Mouse (Mus musculus) embryonic facial prominence, embryonic 15.5 days (tissue): ENCODE results near the gene Sptb. TPM values are rescaled to one million over a fixed set of nuclear protein-coding genes. Genes with fewer than 3 reads are reported as not detected.
A peak's percentile ranks its signal among the peaks of the same experiment; 100 is the strongest.

Experiments used
- ATAC-seq: fragments of 200-750 bp; cut with Nextera tagmentation; 2 replicates; pipeline ENCODE4 v1.8.0; 2017; ENCODE audit warnings: low read depth, moderate TSS enrichment; ENCODE audit not compliant: insufficient number of reproducible peaks, low FRiP score, low TSS enrichment
- H3K27ac ChIP-seq: fragments of 300-500 bp; sonication (generic); replicated peaks from 2 replicates; pipeline ENCODE4 v1.5.1; 2015; ENCODE audit warnings: mild to moderate bottlenecking, inconsistent platforms
- H3K27me3 ChIP-seq: fragments of 300-500 bp; sonication (generic); 2 replicates; pipeline ENCODE4 v1.6.1; 2015; ENCODE audit warnings: inconsistent platforms
- H3K36me3 ChIP-seq: fragments of 300-500 bp; sonication (generic); 2 replicates; pipeline ENCODE4 v1.6.1; 2015; ENCODE audit warnings: mild to moderate bottlenecking, inconsistent platforms
- H3K4me1 ChIP-seq: fragments of 300-500 bp; sonication (generic); 2 replicates; pipeline ENCODE4 v1.6.1; 2015; ENCODE audit warnings: inconsistent platforms
- H3K4me2 ChIP-seq: fragments of 300-500 bp; sonication (generic); replicated peaks from 2 replicates; pipeline ENCODE4 v1.6.1; 2015; ENCODE audit warnings: mild to moderate bottlenecking, inconsistent platforms
- H3K4me3 ChIP-seq: fragments of 300-500 bp; sonication (generic); replicated peaks from 2 replicates; pipeline ENCODE4 v1.5.1; 2015; ENCODE audit warnings: mild to moderate bottlenecking, inconsistent platforms
- H3K9ac ChIP-seq: fragments of 300-500 bp; sonication (generic); 2 replicates; pipeline ENCODE4 v1.6.1; 2015; ENCODE audit warnings: inconsistent platforms
- H3K9me3 ChIP-seq: fragments of 300-500 bp; sonication (generic); replicated peaks from 2 replicates; pipeline ENCODE4 v1.6.1; 2016; ENCODE audit warnings: inconsistent platforms
- WGBS: fragments of 180-500 bp; shearing (Covaris S2); methylation state at CpG from one replicate; pipeline ENCODE4 v1.1.7; 2015; 5-methylcytosine and 5-hydroxymethylcytosine counted together
- polyA plus RNA-seq: library from polyadenylated mRNA; unstranded; fragments of >200 nt; fragmentation: Nextera tagmentation; extraction: Ambion mirVana; gene quantifications from 2 replicates; pipeline ENCODE4 v1.2.1, GENCODE M21; 2015

Gene Sptb
- polyA plus RNA-seq, 1 experiment from 2014 or later, result 0.76 TPM

DNA sequence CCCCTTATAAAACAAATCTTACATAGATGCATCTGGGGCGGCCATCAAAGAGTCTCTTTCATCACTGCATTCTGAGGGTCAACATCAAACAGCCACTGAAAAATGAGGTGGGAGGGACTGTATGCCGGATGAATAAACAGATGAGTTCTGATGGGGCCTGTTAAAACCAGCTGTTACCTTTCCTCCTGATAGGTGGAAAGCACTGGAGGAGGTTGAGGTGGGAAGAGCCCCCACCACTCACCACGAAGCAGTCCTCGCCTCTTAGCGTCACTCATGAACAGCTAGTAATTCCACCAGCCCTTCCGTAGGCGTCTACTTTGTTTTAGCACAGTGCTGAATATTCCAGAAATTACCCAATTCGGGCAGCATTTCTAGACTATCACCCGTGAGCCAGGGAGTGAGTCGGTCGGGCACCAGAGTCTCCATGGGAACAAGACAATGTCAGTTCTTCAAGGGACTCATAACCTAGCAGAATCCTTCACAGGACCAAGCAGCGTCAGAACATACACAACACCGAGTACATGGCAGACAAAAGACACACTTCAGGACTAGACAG is 13.9 kb downstream of the Sptb start:
- Histone ChIP-seq H3K36me3 (no peaks in the 10 kb centered on the region), H3K9ac (no peak overlapping the region), H3K4me2 (no peak overlapping the region), H3K9me3 (no peaks in the 10 kb centered on the region), H3K4me3 (no peak overlapping the region), H3K27me3 (no peaks in the 10 kb centered on the region), H3K27ac (no peak overlapping the region), H3K4me1 (peaks cover 7% of the 10 kb centered on the region)
- ATAC-seq, result no peak
- WGBS, result 79% methylated on average over 13 of the region's 13 CpGs

GRCm38 (mm10) chr12:76695773-76696172 is 14.6 kb downstream of the Sptb start:
- 69% methylated on average over 5 of the region's 5 CpGs for WGBS
- Histone ChIP-seq H3K9ac (no peak overlapping the region), H3K4me2 (no peak overlapping the region), H3K4me1 (peaks cover 7% of the 10 kb centered on the region), H3K9me3 (no peaks in the 10 kb centered on the region), H3K27ac (no peak overlapping the region), H3K36me3 (no peaks in the 10 kb centered on the region), H3K4me3 (no peak overlapping the region), H3K27me3 (no peaks in the 10 kb centered on the region)
- ATAC-seq, result no peak

DNA sequence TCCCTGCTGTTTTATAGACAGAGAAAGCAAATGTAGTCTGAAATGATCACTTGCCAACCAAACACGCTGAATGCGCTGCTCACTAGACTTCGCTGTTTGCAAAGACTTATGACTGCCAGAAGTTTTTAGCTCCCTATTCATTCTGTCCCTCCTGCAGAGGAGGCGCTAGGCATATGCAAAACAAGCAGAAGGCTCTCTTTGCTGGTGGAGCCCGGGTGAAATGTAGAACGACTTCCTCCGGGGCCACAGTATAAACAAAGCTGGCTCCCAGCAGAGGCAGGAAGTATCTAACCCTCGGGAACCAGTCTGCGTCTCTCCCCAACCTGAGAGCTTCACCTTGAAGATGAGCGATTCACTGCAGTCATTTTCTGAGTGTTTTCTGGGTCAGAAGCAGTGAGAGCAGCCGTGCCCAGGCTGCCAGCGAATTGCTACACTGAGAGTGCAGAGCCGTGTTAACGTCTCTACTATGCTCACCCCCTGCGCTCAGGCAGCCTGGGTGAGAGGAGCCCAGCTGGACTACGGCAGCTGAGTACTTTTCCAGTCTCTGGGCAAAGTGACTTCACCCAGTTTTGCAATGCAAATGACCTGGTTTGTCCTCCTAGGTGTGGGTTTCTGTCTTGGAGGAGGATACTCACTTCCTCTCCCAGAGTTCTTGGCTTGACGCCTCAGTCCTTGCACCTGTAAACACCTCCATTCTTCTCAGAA is 15.4 kb downstream of the Sptb start:
- Histone ChIP-seq H3K36me3 (no peaks in the 10 kb centered on the region), H3K4me3 (peak overlapping the region; percentile 26), H3K4me2 (peak overlapping the region; percentile 51), H3K9ac (no peak overlapping the region), H3K9me3 (no peaks in the 10 kb centered on the region), H3K27ac (no peak overlapping the region), H3K4me1 (peaks cover 7% of the 10 kb centered on the region), H3K27me3 (no peaks in the 10 kb centered on the region)
- WGBS, result 5% methylated on average over 17 of the region's 17 CpGs
- ATAC-seq, result no peak

- no peaks in the 10 kb centered on the region for H3K27me3 ChIP-seq
- 75% methylated on average over 10 of the region's 10 CpGs for WGBS
- no peaks in the 10 kb centered on the region for H3K4me1 ChIP-seq
- H3K4me2 ChIP-seq, result no peak overlapping the region
- no peak for ATAC-seq
- H3K27ac ChIP-seq, result no peak overlapping the region
- H3K9me3 ChIP-seq, result no peaks in the 10 kb centered on the region
- no peaks in the 10 kb centered on the region for H3K36me3 ChIP-seq
- H3K4me3 ChIP-seq, result no peak overlapping the region
- no peak overlapping the region for H3K9ac ChIP-seq
These were observed 22.7 kb downstream of the Sptb start for GRCm38 (mm10) chr12:76687498-76688200.

- H3K4me2 ChIP-seq, result no peak overlapping the region
- H3K9ac ChIP-seq, result no peak overlapping the region
- no peaks in the 10 kb centered on the region for H3K36me3 ChIP-seq
- H3K27me3 ChIP-seq, result no peaks in the 10 kb centered on the region
- 92% methylated on average over 3 of the region's 3 CpGs for WGBS
- ATAC-seq, result no peak
- no peaks in the 10 kb centered on the region for H3K9me3 ChIP-seq
- H3K4me3 ChIP-seq, result no peak overlapping the region
- no peak overlapping the region for H3K27ac ChIP-seq
- H3K4me1 ChIP-seq, result no peaks in the 10 kb centered on the region
These were observed 24.7 kb downstream of the Sptb start for GRCm38 (mm10) chr12:76685647-76686046.

DNA sequence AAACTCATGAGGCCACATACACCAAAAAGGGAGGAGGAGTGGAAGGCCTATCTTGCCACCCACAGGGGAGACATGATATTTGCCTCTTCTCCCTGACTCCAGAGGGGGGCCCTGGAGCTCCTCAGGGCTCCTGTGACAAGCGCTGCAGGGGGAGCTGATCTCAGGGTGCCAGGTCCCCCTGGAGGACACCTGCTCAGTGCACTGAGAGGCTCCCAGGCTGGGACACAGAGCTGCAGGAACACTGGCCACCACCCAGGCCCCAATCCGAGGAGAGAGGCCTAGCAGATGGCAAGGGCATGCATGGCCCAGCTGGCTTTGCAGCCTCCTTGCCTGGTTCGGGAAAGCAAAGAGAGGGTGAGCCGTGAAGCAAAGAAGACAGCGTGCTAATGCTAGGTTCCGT is 25.9 kb downstream of the Sptb start:
- no peak overlapping the region for H3K4me3 ChIP-seq
- H3K27me3 ChIP-seq, result no peaks in the 10 kb centered on the region
- no peaks in the 10 kb centered on the region for H3K36me3 ChIP-seq
- H3K9me3 ChIP-seq, result no peaks in the 10 kb centered on the region
- no peak overlapping the region for H3K4me2 ChIP-seq
- H3K9ac ChIP-seq, result no peak overlapping the region
- 64% methylated on average over 6 of the region's 6 CpGs for WGBS
- no peaks in the 10 kb centered on the region for H3K4me1 ChIP-seq
- no peak for ATAC-seq
- H3K27ac ChIP-seq, result no peak overlapping the region

DNA sequence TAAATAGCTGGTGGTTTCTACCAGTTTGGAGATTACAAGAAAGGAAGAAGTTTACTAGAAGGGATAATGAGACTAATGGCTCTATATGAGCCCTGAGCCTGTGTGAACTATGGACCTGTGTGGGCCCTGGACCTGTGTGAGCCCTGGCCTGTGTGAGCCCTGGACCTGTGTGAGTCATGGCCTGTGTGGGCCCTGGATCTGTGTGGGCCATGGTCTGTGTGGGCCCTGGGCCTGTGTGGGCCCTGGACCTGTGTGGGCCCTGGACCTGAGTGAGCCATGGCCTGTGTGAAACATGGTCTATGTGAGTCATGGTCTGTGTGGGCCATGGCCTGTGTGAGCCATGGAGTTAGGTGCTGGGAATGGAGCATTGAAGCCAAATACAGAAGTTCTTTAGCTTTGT is 28.4 kb downstream of the Sptb start:
- Histone ChIP-seq H3K9me3 (no peaks in the 10 kb centered on the region), H3K4me3 (no peak overlapping the region), H3K27me3 (no peaks in the 10 kb centered on the region), H3K36me3 (no peaks in the 10 kb centered on the region), H3K4me2 (no peak overlapping the region), H3K4me1 (no peaks in the 10 kb centered on the region), H3K9ac (no peak overlapping the region), H3K27ac (no peak overlapping the region)
- ATAC-seq, result no peak

GRCm38 (mm10) chr12:76677068-76677467 is 33.3 kb downstream of the Sptb start:
- Histone ChIP-seq H3K4me1 (no peaks in the 10 kb centered on the region), H3K9ac (no peak overlapping the region)
- 46% methylated on average over 7 of the region's 7 CpGs for WGBS

GRCm38 (mm10) chr12:76676477-76676876 is 33.9 kb downstream of the Sptb start:
- Histone ChIP-seq H3K27ac (no peak overlapping the region), H3K4me1 (no peaks in the 10 kb centered on the region), H3K4me3 (no peak overlapping the region), H3K36me3 (no peaks in the 10 kb centered on the region), H3K9ac (no peak overlapping the region), H3K27me3 (no peaks in the 10 kb centered on the region), H3K9me3 (no peaks in the 10 kb centered on the region), H3K4me2 (no peak overlapping the region)
- ATAC-seq, result no peak
- WGBS, result 89% methylated on average over 22 of the region's 22 CpGs

More at GRCm38 (mm10) chr12:76677068-76677467, 33.3 kb downstream of the Sptb start:
- Histone ChIP-seq H3K4me2 (no peak overlapping the region), H3K27ac (no peak overlapping the region), H3K9me3 (no peaks in the 10 kb centered on the region), H3K27me3 (no peaks in the 10 kb centered on the region), H3K4me3 (no peak overlapping the region), H3K36me3 (no peaks in the 10 kb centered on the region)
- ATAC-seq, result no peak

- Histone ChIP-seq H3K9ac (no peak overlapping the region), H3K9me3 (no peaks in the 10 kb centered on the region), H3K36me3 (no peaks in the 10 kb centered on the region), H3K4me2 (no peak overlapping the region), H3K4me1 (peaks cover 4% of the 10 kb centered on the region; the same call in 1 of the 2 replicates), H3K27ac (no peak overlapping the region), H3K4me3 (no peak overlapping the region), H3K27me3 (no peaks in the 10 kb centered on the region)
- 72% methylated on average over 5 of the region's 5 CpGs for WGBS
- no peak for ATAC-seq
These were observed 35.0 kb downstream of the Sptb start for GRCm38 (mm10) chr12:76675364-76675763.

- H3K27me3 ChIP-seq, result no peaks in the 10 kb centered on the region
- H3K27ac ChIP-seq, result no peak overlapping the region
- no peaks in the 10 kb centered on the region for H3K9me3 ChIP-seq
- no peak overlapping the region for H3K9ac ChIP-seq
- H3K4me3 ChIP-seq, result no peak overlapping the region
- H3K4me2 ChIP-seq, result no peak overlapping the region
- no peak for ATAC-seq
- 75% methylated on average over 12 of the region's 12 CpGs for WGBS
- H3K36me3 ChIP-seq, result no peaks in the 10 kb centered on the region
- H3K4me1 ChIP-seq, result peaks cover 9% of the 10 kb centered on the region; the same call in 1 of the 2 replicates
These were observed 36.5 kb downstream of the Sptb start for GRCm38 (mm10) chr12:76673794-76674222.
